Mouse (Mus musculus) ovary, adult 18-20 months (tissue): ENCODE measurements at regions not wholly inside any gene's neighbourhood (a gene's known extent, or its start where the extent isn't known, plus 50 kb on each side); places are given as distances from the start of the nearest gene placed in this dataset.
"Not testable (repeated sequence)": the region's sequence is repeated elsewhere in the genome, so short reads cannot be mapped to it uniquely, and the experiment has no call there.

Experiments
- DNase-seq: peaks from one replicate; pipeline ENCODE4 v3.0.0; 2022; ENCODE audit warnings: low spot score, mixed read lengths

DNA sequence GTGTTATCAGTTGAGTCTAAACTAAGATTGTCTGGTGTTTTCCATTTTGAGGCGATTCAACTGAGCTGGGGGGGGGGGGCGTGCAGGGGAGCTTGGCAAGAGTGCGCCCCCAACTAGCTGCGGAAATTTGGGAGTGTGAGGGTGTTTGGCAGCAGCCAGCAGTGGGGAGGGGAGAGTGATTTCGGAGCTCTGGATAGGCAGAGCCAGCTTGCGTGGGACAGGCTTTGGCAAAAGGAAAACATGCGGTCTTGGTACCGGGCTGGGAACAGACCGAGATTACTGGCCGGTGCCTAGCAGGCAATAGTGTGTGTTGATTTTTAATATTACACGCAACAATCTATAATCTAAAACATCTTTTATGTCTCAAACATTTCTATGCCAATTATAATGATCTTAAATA lies 199.4 kb upstream of the Cdk6 start:
- not testable (repeated sequence) for DNase-seq

DNA sequence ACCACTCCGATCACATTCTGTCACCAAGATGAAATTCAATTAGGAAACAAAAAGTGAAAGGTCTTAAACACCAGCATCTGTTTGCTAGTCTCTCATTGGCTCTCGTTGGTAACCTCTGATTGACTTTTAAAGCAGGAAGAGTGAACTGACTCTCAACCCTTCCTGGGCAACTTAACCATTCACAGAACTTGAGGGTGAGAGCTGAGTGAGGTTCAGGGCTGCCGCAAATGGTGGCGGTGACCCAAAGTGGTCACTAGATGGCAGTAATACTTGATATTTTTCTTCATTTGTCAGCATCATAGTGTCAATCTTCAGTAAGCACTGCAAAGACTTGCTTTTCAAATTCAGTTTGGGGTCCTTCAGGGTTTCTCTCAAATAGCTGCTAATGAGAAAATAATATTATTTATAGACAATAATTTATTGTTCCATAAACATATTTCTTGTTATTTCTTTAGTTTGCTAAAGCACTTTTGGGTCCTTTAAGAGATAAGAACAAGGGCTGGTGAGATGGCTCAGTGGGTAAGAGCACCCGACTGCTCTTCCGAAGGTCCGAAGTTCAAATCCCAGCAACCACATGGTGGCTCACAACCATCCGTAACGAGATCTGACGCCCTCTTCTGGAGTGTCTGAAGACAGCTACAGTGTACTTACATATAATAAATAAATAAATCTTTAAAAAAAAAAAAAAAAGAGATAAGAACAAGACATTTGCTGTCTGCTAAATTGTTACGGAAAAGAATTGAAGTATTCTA lies 194.6 kb upstream of the Cdk6 start:
- DNase-seq: not testable (repeated sequence)

DNA sequence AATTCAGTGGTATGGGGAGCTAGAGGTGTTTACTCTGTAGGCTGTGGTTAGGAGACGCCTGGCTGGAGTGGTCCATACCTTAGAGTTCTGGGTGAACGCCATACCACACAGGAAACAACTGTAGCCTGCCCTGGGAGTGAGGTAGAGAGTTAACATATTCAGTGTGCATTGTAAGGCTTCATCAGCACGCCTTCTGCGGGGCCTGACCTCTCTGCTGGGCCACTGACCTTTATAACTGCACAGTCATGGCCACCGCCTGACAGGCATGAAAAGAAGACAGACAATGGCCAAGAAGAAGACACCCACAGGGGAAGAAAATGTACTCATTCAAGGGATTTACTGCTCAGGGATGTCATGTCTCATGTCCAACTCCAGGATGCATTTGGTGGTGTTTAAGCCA lies 191.4 kb upstream of the Cdk6 start:
- not testable (repeated sequence) for DNase-seq

DNA sequence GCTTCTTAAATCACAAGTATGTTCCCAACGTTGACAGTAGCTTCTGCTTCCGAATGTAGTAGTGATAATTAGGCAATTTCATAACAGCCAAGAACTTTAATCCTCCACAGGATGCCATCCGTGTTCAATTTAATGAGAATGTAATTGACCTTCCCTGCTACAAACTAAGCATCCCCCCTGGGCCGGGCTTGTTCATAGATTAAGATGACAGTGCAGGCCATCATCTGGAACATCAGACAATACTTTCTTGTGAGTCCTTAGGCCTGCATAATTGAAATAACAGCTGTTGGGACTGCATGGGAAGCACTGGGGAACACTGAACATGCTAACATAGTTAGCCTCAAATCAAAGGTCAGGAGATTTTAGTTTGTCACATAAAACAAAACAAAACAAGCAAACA lies 190.5 kb upstream of the Cdk6 start:
- not testable (repeated sequence) for DNase-seq

DNA sequence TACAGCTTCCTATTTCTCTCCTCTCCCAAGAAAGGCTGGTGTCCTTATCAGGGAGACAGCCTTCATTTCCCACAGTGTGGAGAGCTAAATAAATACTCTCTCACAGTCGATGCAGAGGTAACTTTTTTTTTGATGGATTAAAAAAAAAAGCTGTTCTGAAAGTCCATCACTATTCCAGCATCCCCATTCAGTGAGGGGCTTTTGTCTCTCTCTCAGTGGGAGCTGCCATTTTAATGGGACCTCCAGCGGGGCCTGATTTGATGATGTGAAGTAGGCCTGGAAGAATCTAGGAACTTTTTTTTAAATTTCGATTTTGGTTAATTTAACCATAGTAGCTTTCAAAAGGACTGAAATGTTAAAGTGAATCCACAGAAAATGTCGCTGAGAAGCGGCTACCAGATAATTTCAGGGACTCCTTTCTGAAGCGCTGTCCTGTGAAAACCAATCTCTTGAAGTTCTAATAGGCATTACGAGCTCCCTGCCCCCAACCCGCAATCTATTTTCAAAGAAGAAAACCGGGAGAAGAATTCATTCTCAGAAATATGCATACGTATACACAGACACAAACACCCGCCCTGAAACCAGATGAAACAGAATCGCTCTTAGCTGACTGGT lies 189.6 kb upstream of the Cdk6 start:
- not testable (repeated sequence) for DNase-seq

DNA sequence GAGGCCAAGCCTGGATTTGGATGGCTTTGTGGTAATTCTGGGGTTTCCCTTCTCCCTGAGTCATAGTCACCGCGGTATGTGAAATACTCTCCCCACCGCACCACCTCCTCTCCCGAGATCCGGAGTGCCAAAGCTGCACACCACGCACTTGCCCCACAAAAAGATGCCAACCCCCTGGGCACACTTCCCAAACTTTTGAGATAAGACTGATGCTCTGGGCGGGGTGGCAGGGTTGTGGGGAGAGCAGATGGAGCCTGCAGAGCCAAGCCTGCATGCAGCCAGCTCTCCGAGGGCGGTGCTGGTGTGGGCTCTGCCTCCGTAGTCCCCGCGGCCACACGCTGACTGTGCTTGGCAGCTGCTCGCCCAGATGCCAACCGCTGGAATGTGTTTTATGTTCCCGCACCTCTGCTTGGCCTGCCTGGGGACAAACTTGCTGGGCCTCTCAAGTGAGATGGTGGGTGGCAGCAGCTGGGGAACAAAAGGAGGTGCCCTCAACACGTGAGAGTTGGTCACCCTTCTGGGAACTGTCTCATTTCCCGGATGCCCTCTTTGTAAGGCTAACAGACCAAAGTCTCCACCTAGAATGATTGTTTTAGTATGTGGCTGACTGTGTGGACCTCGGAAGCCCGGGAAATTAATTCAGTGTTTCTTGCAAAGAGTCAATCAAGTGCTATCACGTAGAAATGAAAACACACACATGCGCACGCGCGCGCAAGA lies 189.0 kb upstream of the Cdk6 start:
- DNase-seq: peak; percentile 62

DNA sequence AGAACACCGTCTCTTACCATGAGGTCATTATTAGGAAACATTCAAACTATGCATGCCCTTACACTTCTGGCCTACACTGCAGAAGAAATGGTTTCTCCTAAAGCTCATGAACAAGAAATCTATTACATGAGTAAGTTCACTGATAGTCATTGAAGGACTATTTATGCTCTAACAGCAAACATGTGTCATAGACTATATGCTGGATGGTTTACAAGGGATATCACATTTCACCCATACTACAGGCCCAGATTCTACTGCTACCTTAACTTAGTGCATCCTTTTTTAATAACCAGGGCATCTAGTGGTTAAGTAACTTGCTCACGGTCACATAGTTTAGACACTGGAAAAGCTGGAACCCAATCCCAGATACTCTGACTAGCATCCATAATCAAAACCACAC lies 175.8 kb upstream of the Cdk6 start:
- DNase-seq: not testable (repeated sequence)

DNA sequence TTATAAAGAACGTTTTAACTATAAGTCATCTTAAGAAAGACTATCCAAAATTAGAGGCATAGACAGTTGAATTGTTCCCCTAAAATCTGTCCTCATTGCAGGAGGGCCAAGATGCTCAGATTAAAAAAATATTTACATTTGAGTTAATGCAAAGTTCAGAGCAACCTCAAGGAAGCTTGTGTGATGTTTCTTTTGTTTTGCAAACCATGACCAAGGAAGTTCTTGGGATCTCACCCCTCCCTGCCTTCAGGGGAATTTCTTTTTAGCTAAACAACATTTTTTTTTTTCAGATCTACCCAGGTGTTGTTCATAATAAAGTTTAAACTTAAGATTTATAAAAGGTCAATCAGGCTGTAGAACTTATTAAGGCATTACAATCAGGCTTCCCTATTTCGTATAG lies 174.8 kb upstream of the Cdk6 start:
- not testable (repeated sequence) for DNase-seq

DNA sequence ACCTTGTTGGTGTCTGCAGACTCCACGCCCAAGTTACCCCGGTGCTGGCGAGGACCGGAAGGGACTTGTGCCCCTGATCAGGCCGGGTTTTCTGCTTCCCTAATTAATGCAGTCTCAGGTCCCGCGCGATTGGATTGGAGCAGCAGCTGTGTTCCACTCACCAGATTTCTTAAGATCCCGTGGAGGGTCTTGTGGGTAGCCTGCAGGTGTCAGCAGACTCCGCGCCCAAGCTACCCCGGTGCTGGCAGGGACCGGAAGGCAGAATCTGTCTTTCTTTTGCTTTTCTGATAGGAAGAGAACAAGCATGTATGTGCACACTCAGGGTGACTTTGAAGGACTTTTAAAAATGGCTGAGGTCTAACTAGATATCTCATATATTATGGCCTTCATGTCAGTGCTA lies 147.7 kb upstream of the Cdk6 start:
- DNase-seq: not testable (repeated sequence)

DNA sequence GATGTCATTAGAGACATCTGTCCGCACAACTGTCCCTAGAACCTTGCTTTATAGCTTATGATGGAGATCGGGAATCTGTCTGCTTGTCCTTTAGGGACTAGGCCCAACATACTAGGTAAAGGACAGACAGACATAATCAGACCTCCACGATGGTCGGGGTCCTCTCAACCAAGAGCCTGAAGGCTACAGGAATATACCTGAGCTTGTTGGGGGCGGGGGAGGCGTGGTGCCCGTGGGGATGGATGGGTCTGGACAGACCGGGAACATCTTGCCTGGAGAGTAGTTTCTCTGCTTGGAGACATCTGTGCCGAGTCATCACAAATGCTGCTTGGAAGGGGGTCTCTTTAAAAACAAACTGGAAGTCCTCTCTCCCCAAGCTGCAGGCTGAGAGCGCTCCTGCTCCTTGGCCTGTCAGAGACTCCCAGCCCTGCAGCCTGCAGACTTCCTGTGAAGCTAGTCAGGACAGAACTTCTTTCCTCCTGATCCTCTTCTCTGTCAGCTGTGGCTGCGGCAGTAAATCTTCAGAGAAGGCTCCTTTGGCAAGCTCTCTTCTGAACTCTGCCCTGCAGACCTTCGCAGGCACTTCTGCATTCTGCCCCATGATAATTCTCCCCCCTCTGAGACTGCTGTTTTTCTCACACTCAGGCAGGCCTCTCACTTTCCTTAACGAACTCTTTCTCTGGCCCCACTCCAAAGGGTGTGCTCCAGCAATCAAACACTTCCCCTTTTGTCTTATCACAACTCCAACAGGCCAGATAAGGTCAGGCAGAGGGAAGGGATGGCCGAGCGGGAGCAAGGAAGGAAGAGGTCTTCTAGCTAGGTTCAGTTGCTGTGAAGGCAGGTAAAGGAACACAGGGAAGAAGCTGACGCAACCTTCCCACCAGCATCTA lies 143.1 kb upstream of the Cdk6 start:
- DNase-seq: peak; percentile 12

DNA sequence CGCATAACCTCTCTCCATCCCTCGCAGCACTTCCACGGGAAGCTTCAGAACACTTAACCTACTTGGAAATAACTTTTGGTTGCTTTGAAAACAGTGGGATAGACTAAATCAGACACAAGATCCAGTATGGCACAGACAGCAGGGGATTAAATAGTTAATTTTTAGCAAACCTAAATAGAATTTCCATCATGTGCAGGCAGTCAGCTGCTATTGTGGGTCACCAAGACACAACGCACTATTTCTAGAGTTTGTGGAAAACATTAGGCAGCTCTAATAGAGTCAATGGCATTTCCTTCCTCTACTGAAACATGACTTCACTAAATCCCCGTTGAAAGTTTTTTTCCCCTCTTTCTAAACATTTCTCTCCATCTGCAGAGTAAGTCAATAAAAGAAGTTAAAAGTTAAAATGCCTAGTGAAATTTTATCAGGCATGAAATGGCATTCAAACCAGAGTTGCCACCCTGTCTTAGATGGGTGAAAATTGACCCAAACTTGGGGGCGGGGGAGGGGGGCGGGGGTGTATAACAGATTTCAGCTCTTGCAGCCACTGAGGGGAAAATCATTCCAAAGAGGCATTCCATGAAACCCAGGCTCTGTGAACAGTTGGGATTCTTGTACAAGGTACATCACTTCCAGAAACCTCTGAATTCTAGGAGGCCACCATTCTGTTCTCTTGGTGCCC lies 142.3 kb upstream of the Cdk6 start:
- DNase-seq: not testable (repeated sequence)

DNA sequence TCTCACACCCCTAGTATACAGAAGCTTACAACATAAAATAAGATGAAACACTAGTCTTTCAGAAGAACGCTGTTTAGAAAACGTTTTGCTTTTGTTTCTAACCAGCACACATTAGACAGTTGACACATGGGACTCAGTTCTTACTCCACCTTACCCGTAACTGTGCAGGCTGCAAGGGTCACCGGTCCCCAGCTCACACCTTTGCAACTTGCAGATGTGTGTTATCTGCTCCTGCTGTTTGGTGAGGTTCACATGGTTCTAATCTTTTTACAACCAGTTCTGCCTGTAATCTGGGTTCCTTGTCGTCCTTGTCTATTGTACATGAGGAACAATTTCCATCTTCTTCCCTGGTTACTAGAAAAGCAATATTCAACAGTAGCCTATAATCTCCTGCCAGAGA lies 135.1 kb upstream of the Cdk6 start:
- DNase-seq: not testable (repeated sequence)

DNA sequence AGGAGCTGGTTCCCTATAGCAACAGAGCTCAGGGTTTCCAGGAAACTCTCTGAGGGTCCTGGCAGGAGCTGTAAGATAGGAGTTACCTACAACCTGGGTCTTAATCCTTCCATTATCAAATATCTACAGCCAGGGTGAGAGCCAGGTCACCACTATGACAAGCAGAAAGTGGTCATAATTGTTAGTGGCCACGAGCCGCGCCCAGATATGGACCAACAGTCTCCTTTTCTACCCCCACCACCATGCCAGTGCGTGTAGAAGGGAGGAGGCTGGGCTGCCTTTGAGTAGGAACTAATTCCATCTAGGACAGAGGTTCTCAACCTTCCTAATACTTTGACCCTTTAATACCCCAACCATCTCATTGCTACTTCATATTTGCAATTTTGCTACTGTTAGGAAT lies 133.0 kb upstream of the Cdk6 start:
- DNase-seq: not testable (repeated sequence)

DNA sequence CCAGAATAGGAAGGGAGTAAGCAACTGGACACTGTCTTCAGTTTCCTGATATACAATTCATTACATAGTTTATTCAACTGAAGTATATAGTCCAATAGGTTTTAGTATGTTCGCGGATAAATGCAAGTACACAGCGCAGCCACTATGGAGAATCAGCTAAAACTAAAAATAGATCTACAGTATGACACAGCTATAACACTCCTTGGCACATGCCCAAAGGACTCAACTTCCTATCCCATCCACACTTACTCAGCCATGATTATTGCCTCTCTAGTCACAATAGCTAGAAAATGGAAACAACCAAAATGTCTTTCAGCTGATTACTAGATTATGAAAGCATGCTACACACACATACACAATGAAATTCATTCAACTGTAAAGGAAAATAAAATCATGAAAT lies 130.0 kb upstream of the Cdk6 start:
- DNase-seq: no peak

DNA sequence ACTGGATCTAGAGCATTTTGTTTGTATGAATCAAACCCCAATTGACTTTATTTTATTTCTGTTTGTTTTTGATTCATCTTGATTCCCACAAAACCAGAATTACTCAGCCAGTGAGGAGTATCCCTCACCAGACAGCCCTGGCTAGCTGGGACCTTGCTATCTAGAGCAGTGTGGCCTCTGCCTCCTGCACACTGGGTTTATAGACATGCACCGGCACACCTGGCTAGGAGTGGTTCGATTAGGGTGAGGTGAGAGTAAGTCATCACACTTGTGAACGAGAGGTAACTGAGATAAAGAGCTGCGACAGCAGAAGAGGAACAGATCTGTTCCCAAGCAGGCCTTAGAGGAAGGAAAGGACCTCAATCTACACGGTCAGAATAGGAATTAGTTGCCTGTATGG lies 125.2 kb upstream of the Cdk6 start:
- DNase-seq: no peak

DNA sequence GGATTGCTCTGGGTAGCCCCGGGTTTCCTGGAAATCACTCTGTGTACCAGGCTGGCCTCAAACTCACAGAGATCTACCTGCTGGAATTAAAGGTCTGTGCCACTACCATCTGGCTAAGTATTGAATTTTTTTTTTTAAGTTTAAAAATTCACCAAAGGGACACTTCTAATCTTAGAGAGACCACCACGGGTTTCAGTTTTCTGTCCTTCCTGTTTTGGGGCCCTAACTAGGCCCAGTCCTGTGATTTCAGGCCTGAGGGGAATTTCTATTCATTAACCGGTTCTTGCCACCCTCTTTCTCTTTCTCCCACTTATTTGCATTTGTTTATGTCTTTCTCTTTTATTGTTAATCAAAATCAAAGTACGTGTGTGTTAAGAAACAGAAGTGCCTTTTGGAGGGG lies 122.1 kb upstream of the Cdk6 start:
- DNase-seq: no peak

DNA sequence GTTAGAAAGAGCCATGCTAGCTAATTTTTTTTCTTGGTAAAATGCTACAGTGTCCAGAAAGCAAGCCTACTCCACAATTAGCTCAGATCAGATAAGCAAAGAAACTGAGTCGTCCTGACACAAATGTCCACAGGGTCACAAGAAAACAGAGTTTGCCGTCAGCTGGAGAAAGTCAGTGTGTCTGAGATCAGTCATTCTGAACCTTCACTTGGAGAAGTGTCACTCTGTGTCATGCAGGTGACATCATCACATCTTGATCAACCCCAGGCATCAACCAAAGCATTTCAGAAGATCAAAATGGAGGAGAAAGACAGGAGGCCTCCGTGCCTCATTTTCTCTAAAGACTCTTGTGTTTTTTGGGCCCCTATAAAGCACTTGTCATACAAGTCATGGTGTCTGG lies 121.5 kb upstream of the Cdk6 start:
- DNase-seq: no peak

DNA sequence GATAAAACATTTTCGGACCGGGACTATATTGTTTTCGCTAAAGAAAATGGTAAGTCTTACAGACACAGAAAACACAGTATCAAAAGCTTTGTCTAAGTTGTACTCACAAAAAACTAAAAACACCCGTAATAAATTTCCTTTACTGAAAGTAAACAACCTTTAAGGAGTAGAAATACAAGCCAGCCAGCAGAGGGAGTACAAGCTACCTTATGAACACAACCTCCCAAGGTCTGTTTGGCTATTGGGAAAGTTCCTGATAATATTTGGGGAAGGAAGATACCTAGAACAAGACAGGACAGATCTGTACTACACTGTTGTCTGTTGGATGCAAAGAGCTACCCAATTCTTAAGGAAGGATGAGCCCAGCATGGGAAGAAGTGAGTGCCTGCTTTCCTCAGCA lies 117.5 kb upstream of the Cdk6 start:
- DNase-seq: not testable (repeated sequence)

DNA sequence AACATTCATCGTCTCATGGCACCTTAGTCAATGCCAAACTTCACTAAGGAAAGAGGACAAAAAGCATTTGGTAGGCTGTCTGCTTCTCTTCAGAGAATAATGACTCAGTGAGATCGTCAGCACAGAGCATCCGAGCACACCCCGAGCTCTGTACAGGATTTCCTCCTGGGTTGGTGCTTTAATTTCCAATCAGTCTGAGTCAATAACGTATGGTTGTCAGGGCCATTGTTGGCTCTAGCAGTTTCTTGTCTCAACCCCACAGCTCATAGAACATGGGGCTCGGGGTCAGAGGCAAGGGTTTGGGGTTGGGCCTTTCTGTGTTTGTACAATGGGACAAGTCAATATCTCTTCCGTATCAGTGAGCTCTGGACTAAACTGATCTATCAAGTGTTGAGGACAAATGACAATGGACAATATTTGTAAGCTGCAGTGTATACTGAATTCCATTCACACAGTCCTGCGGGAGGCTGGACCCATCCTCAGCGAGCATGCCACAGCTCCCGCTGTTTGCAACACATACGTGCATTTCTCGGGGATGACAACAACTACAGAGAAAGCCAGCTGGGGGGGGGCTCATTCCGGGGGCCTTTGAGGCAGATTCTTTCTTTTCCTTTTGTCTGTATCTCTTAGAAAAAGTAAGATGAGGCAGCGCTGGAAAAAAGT lies 116.8 kb upstream of the Cdk6 start:
- not testable (repeated sequence) for DNase-seq

DNA sequence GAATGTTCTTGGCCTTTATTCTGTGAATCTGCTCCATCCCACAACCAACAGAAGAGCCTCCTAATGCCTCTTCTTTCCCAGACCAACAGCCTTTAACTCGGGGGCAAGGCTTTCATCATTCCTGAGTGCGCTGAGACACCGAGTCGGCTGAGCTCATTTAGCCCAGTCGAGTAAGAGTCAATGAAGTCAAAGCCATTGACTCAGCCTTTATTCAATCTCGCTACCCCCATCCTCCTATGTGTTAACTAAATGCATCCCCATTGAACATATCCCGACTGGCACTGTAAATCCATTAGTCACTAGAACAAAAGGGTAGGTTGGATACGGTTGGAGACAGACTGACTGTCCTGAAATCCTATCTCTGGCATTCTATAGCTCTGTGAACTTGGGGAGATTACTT lies 115.9 kb upstream of the Cdk6 start:
- not testable (repeated sequence) for DNase-seq

DNA sequence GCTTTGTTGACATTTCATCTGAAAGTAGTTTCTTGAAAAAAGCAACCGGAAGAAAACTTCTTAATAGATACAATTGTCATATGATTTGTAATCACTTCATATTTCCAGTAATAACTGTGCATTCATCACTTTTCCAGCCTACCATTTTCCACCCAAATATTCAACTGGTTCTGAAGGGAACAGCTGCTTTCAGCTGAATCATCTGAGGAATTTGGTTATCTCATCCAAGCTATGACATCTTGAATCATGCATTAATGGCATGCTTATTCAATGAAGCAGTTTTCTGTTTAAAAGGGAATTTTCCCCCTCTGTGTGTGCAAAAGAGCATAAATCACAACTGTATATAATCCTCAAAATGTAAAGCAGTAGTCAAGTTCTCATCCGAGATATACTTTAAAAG lies 97.2 kb upstream of the Cdk6 start:
- DNase-seq: not testable (repeated sequence)
